Mouse (Mus musculus): Measurements from ENCODE around the gene Nudt22.

The Nudt22 gene

DNA sequence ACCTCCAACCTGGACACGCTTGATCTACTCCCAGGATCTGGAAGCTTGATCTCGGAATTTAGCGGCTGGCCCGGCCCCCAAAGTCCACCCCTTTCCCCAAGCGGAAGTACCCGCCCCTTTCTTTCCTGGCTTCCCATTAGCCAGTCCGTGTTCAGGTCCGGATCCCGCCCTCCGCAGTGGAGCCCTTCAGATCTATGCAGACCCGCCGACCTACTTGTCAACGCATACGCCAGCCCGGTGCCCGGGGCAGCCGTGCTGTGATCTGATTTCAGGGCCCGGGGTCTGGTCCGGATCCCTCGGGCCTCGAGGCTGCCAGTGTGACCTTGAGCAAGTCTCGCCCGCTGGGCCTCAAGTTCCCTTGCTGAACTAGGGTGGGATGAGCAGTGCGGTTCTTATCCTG is at the start of gene Nudt22, which contains the start of gene Trpt1:
Gene Nudt22 (minus strand): TSS at position 112 of the 400 bp plus-strand sequence.
Gene Trpt1 (plus strand): TSS at position 126 of the 400 bp plus-strand sequence.
- DNase-seq: peak; percentile 89

DNA sequence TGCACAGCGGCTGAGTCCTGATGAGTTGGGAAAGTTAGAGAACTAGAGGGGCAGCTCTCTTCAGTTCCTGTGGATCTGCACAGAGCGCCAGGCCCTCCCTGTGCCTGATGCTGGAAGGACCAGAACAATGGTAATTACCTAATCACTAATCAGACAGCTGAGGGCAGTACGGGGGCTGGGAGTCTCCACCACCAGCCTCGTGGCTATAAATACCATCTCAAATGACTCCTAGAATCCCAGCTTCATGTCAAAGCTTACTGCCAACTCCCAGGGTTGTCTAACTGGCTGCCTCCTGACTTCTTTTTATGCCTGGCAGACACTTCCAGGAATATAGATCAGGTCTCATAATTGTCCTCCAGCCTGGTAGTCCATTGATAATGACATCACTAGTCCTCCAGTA is 48.8 kb upstream of the Nudt22 start:
- DNase-seq: no peak

DNA sequence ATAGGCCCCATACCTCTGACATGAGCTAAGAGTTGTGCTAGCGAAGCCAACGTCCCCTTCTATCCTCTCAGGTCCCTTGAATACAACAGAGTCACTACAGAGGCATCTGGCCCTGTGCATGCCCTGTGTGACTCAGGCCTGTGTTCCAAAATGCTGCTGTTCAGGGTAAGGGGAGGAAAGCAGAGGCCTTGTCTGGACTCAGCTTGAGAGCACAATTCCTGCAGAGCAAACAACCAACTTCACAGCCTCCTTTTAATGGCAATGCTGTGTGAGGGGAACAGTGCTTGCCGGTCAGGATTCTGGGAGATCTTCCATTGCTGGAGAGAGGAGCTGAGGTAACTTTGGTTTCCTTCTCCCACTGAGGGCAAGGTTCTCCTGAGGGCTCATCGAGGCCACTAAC is 48.4 kb upstream of the Nudt22 start:
- DNase-seq: no peak

GRCm38 (mm10) chr19:7041171-7041570 is 45.3 kb upstream of the Nudt22 start:
- no peak for DNase-seq

- DNase-seq: no peak
These were observed 44.8 kb upstream of the Nudt22 start for GRCm38 (mm10) chr19:7040637-7041130.

DNA sequence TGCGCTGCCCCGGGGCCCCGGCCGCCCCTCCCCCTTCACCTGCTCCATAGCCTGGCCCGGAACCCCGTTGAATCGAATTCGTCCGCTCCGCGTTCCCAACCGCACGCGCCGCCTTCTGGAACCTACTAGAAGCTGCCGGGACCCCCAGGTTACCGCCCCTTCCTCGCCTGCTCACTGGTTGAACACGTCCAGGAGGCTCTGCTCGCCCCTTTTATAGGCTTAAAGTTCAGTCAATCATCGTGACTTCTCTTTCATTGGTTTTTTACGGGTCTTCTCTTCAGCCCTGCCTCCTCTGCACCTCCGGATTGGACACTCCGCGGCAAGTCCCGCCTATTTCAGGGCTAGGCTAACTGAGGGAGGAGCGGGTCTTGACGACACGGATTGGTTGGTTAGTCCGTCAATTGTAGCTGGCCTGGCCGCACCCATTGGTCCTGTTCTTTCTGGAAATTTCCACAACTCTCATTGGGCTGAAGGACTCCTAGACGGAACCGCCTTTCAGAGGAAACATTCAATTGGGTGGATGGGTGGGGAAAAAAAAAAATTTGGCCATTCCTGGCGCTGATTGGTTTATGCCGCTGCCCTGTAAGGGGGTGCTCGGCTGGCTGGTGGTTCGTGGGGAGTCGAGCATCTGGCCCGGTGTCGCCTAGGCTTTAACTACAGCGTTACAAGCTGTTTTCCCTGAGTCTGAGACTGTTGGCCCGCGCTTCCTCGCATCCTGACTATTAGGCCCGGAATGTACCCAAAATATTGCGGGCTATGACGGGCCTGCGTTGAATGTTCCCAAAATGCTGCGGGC is 44.1 kb upstream of the Nudt22 start, which contains the start of gene Stip1:
Gene Stip1 (minus strand): TSS at position 127 of the 796 bp plus-strand sequence.
- peak; percentile 100 for DNase-seq

DNA sequence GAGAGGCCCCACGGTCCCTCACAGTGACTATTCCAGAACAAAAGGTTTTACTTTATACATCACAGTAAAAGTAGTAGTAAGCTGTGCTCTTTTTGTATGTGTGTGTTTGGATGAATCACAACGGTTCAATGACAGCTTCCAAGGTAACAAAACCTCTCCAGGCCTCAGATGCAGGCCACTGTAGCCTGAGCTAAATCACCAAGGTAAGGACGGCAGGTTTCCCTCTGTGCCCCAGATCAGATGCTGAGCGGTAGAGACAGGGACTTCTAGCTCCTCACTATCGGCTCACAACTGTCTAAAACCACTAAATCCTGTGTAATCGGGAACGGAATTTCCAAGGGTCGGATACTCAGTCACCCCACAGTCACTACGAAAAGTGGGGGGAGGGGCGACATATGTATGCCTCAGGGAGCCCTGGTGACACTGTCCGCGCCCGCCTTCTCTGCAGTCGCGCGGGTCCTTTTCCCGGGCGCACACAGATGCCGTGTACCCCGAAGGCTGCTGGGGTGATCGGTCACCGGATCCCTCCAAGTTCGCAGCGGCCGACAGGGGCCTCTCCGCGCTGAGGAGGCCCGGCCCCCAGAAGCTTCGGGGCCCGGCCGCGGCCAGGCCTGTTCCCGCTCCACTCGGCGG is 43.3 kb upstream of the Nudt22 start:
- DNase-seq: peak; percentile 63

DNA sequence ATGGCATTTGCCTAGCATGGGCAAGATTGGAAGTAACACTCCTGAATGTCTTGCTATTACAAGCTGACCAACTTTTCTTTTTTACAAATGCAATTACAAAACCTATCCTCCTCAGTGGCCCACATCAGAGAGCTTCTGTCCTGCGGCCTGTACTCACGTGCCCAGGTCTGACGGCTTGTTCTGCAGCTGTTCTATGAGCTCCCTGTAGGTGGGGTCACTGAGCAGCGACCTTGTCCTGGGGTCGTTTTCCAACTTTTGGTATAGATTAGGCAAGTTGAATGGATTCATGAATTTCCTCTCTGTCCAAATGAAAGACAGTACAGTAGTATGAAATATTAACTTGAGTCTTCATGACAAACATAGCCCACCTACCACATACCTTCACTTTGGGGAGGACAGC is 38.1 kb upstream of the Nudt22 start:
- DNase-seq: no peak

- peak; percentile 55 for DNase-seq
These were observed 33.6 kb upstream of the Nudt22 start for GRCm38 (mm10) chr19:7029531-7029930.

GRCm38 (mm10) chr19:7020224-7020641 is 24.3 kb upstream of the Nudt22 start:
- no peak for DNase-seq

DNA sequence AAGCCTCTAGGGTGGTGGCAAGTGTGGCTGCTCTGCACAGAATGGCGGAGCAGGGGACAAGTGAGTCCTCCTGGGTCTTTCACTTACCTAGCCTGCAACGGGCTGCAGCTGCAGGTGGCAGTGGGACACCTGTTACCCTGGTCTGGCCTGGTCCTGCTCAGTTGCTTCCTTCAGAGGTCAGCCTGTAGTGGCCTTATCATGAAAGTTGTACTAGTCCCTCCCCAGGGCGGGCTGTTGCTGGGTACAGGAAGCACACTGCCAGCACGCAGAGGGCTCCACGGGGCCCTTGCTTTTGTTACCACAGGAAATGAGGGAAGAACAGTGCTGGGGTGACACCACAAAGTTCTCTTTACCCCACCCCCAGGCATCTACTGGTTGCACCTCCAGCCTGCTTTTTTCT is 23.3 kb upstream of the Nudt22 start, which contains the start of gene Fermt3:
Gene Fermt3 (minus strand): TSS at position 279 of the 400 bp plus-strand sequence.
- peak; percentile 85 for DNase-seq

DNA sequence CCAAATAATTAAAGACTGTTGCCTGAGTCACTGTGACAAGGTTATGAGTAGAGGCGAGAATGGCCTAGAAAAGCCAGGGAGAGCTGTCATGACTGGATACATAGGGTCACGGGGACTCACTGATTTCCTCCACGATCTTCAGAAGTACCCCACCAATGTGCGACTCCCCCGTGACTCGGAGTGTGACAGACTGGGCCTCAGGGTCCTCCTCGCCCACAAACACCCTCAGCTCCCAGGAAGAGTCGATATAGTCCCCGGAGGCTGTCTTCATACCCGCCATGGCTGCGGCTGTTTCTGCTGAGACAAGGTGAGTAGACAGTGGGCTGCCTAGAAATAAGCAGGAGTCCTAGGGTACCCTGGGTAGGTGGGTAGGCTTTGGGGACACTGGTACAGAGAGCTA is 22.6 kb upstream of the Nudt22 start:
- no peak for DNase-seq

GRCm38 (mm10) chr19:7017541-7018457 is 21.9 kb upstream of the Nudt22 start:
- DNase-seq: no peak

GRCm38 (mm10) chr19:7014481-7015135 is 18.7 kb upstream of the Nudt22 start:
- DNase-seq: no peak

GRCm38 (mm10) chr19:7013984-7014383 is 18.1 kb upstream of the Nudt22 start:
- no peak for DNase-seq

DNA sequence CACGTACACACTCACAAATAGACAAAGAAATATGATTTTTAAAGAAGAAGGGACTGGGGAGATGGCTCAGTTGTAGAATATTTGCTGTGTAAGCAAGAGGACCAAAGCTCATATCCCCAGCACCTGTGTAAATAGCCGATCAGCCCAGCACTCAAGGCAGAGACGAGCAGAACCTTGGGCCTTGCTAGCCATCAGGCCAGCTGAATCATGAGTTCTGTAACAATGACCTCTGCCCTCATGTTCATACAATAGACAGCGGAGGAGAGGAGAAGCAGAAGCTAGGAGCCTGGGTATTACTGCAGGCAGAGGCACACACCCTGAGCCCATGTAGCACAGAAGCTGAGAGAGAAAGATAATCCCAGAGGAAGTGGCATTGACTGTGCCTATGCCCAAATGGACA is 16.5 kb upstream of the Nudt22 start:
- DNase-seq: no peak

DNA sequence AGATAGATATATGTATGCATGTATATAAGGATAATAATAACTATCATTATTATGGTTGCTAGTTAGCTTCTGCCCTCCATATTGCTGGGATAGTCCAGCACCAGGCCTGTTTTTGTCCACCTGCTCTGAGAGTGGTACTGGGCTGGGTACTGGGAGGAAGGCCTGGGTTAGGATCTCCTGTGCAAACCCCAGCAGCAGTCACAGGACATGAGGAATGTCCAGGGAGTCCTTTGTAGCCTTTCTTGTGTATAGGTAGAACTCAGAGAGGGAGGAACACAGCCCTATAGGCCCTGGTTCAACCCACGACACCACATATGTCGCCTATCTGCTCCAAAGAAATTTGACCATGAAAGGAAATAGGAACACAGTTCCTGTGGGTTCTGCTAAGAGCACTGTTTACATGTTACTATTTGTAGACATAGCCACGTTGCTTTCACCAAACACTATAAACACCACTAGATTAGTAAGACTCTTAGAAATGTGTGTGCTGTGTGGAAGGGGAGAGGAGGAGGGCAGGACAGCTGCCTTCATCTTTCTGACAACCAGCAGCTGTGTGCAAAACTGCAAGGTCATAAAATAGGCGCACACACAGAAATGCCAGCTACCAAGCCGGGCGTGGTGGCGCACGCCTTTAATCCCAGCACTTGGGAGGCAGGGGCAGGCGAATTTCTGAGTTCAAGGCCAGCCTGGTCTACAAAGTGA is 11.1 kb upstream of the Nudt22 start:
- no peak for DNase-seq

GRCm38 (mm10) chr19:6999360-7000063 is 3.6 kb upstream of the Nudt22 start:
- DNase-seq: no peak

- DNase-seq: peak; percentile 2
These were observed 1.9 kb upstream of the Nudt22 start for GRCm38 (mm10) chr19:6997721-6998290.

DNA sequence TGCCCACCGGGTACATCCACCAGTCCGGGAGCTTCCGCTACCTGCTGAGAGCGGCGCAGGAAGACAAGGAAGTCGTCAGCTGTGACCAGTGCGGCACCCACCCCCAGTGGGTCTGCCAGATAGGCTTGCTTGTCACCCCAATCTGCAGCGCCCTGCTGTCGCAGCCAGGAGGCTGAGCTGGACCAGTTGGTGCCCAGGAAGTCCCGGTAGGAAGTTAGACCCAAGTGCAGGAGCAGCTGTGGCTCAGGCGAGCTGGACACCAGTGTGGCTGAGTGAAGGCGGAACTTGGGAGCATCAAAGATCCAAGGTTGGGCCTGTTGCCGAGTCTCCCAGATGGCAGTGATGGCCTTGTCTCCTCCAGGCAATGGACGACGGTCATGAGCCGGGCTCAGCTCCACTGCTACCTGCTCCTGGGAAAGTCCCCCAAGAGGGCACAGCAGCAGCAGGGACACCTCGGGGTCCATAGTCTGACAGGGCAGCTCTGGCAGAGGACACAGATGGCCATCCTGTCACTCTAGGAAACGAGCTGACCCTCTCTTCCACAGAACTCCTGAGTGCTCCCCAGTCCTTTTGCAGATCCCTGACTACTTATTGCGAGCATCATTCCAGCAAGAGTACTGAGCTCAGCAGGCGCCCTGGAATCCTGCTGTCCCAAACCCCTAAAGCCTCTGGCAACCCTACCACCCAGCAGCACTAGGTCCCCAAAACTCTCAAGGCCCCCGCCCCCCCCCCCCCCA is 494 bp downstream of the Nudt22 start:
- DNase-seq: peak; percentile 13
